Mouse (Mus musculus) forebrain, embryonic 16.5 days (tissue): ENCODE measurements at regions not wholly inside any gene's neighbourhood (a gene's known extent, or its start where the extent isn't known, plus 50 kb on each side); places are given as distances from the start of the nearest gene placed in this dataset.
A peak's percentile ranks its signal among the peaks of the same experiment; 100 is the strongest.

Experiments
- ATAC-seq: fragments of 200-750 bp; cut with Nextera tagmentation; 2 replicates; pipeline ENCODE4 v1.8.0; 2017; ENCODE audit warnings: mild to moderate bottlenecking, moderate library complexity
- H3K27ac ChIP-seq: fragments of 300-500 bp; sonication (generic); 2 replicates; pipeline ENCODE4 v1.5.1; 2014; ENCODE audit warnings: low read length, control low read depth
- H3K27me3 ChIP-seq: fragments of 300-500 bp; sonication (generic); replicated peaks from 2 replicates; pipeline ENCODE4 v1.6.1; 2014; ENCODE audit warnings: low read length; ENCODE audit not compliant: control insufficient read depth, insufficient read depth
- H3K36me3 ChIP-seq: fragments of 300-500 bp; sonication (generic); 2 replicates; pipeline ENCODE4 v1.6.1; 2014; ENCODE audit not compliant: control insufficient read depth, insufficient read depth
- H3K4me1 ChIP-seq: fragments of 300-500 bp; sonication (generic); replicated peaks from 2 replicates; pipeline ENCODE4 v1.6.1; 2014; ENCODE audit warnings: low read length; ENCODE audit not compliant: control insufficient read depth, insufficient read depth
- H3K4me2 ChIP-seq: fragments of 300-500 bp; sonication (generic); 2 replicates; pipeline ENCODE4 v1.6.1; 2014; ENCODE audit warnings: mild to moderate bottlenecking, low read length, control low read depth
- H3K4me3 ChIP-seq: fragments of 300-500 bp; sonication (generic); replicated peaks from 2 replicates; pipeline ENCODE4 v1.5.1; 2014; ENCODE audit warnings: mild to moderate bottlenecking, low read length, control low read depth
- H3K9ac ChIP-seq: fragments of 300-500 bp; sonication (generic); replicated peaks from 2 replicates; pipeline ENCODE4 v1.6.1; 2014; ENCODE audit warnings: low read depth, low read length, control low read depth
- H3K9me3 ChIP-seq: fragments of 300-500 bp; sonication (generic); 2 replicates; pipeline ENCODE4 v1.6.1; 2016; ENCODE audit warnings: low read length; ENCODE audit not compliant: control insufficient read depth
- WGBS: fragments of 180-500 bp; shearing (Covaris S2); extraction: QIAGEN DNeasy Blood & Tissue Kit; methylation state at CpG from one replicate; pipeline ENCODE4 v1.1.7; 2014; 5-methylcytosine and 5-hydroxymethylcytosine counted together

DNA sequence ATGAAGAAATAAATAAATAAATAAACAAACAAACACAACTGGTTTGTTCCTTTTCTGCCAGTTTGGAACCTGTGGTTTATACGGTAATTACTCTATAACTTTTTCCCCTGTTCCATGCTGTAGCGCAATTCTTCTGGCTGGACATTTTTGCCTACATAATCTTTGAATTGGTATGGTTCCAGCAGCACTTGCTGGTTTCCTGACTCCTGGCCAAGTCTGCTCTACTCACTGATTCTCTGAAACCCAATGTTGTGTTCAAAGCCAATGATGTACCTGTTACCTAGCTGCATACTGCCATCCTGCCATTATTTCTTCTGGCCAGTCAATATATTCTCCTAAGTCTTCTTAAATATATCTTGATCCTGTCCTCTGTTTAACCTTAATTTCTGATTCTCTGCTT lies 408.7 kb downstream of the Hace1 start:
- no peak overlapping the region for H3K4me2 ChIP-seq
- H3K9ac ChIP-seq = no peak overlapping the region
- no peak overlapping the region for H3K27ac ChIP-seq
- WGBS = 79% methylated on average over 2 of the region's 2 CpGs
- ATAC-seq = no peak
- peaks cover 9% of the 10 kb centered on the region for H3K4me1 ChIP-seq
- no peaks in the 10 kb centered on the region for H3K36me3 ChIP-seq
- H3K27me3 ChIP-seq = no peaks in the 10 kb centered on the region
- no peak overlapping the region for H3K4me3 ChIP-seq
- H3K9me3 ChIP-seq = no peaks in the 10 kb centered on the region

DNA sequence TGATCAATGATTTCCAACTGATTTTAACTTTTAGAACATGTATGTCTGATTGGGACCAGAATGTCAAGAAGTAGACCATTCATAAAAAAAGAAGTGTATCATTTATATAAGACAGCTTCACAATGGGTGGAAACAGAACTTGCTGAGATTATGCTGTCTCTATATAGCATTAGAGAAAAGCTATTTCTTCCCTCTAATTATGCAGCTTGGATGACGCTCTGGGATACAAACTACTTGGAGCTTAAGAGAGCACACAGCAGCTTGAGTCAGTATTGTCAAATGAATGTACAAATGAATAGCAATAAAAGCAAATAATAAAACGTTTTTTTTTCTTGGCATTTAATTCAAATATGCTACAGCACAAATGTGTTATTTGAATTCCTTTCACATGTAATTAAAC lies 428.7 kb downstream of the Hace1 start:
- ATAC-seq = peak; percentile 63; the same call in 1 of the 2 replicates
- Histone ChIP-seq H3K4me1 (no peaks in the 10 kb centered on the region), H3K27me3 (no peaks in the 10 kb centered on the region), H3K27ac (no peak overlapping the region), H3K9ac (no peak overlapping the region), H3K36me3 (no peaks in the 10 kb centered on the region), H3K4me2 (no peak overlapping the region), H3K4me3 (no peak overlapping the region), H3K9me3 (no peaks in the 10 kb centered on the region)
- 23% methylated on average over 2 of the region's 2 CpGs for WGBS

DNA sequence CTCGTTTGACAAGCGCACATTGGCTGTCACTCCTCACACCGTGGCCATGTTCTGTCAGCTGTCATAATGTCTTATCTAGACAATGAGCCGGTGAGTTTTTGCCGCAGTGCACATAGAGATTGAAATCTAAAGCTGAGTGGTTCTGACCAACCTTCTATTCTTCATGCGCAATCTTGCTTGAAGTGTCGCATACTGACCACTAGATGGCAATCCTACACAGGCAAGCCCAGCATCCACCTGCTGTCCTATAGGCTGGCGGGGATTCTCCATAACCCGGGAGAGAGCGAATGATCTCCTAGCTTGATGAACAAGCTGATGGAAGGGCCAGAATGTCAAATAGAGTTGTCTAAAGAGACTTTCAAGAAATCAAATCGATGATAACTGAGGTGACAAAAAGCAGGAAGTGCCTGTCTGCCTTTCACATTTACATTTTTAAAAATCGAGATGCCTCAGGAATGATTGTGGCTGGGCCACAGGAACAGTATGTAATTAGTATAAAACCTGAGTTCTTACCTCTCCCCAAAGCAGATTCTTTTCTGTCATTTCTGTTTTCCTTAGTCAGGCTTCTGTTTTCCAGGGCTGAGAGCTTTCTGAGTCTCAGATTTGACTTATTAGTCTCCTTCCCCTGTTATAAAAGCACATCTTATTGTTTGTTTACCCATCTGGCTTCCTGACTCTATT lies 434.4 kb downstream of the Hace1 start:
- no peak overlapping the region for H3K4me3 ChIP-seq
- no peaks in the 10 kb centered on the region for H3K27me3 ChIP-seq
- H3K9ac ChIP-seq = no peak overlapping the region
- H3K27ac ChIP-seq = no peak overlapping the region
- peak; percentile 90 for ATAC-seq
- no peaks in the 10 kb centered on the region for H3K36me3 ChIP-seq
- H3K9me3 ChIP-seq = no peaks in the 10 kb centered on the region
- 18% methylated on average over 12 of the region's 12 CpGs for WGBS
- peaks cover 15% of the 10 kb centered on the region for H3K4me1 ChIP-seq
- H3K4me2 ChIP-seq = peak overlapping the region; percentile 36

DNA sequence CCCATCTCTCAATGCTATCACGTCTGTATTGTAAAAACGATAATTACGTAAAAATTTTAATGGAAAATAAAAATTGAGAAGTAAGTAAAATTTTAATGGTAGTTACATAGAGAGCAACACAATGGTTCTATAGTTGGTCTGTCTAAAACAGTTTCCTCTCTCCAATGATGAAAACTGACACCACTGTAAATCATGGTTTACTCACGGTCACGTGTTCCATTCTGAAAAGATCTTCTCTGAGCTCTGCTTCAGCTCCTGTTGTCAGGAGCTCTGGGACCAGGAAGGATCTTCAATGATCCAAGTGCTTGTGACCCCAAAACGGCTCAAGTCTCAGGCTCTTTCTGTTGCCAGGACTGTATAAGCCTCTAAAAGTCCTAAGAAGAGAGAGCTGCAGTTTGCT lies 435.0 kb downstream of the Hace1 start:
- Histone ChIP-seq H3K4me3 (no peak overlapping the region), H3K27me3 (no peaks in the 10 kb centered on the region), H3K4me1 (peaks cover 15% of the 10 kb centered on the region), H3K9me3 (no peaks in the 10 kb centered on the region), H3K4me2 (no peak overlapping the region), H3K9ac (no peak overlapping the region), H3K27ac (no peak overlapping the region; the same call in 1 of the 2 replicates), H3K36me3 (no peaks in the 10 kb centered on the region)
- no peak for ATAC-seq
- WGBS = 71% methylated on average over 6 of the region's 6 CpGs

DNA sequence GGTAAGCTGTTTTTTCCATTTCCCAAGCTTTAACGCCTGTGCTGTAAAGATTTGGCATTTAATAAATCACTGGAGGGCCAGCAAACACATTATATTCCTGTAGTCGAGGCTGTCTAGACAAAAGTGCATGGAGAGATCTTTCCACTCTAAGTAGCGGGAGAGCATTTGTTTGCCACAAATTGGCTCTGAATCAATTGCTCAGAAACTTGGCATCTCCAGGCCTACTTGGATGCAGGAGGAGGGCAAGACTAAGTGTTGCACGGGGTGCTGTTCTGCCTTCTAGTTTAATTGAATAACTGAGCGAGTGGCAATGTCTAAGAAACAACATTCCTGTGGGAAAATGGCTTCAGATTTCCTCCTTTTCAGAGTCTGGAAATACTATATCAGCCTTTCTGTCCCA lies 438.7 kb downstream of the Hace1 start:
- ATAC-seq = peak; percentile 84
- 18% methylated on average over 5 of the region's 5 CpGs for WGBS
- Histone ChIP-seq H3K36me3 (no peaks in the 10 kb centered on the region), H3K4me3 (no peak overlapping the region), H3K9me3 (no peaks in the 10 kb centered on the region), H3K9ac (no peak overlapping the region), H3K4me1 (peaks cover 15% of the 10 kb centered on the region), H3K4me2 (no peak overlapping the region), H3K27ac (0 out of 2 replicates have a peak overlapping the region, but pooled peaks have one; percentile 37), H3K27me3 (no peaks in the 10 kb centered on the region)

DNA sequence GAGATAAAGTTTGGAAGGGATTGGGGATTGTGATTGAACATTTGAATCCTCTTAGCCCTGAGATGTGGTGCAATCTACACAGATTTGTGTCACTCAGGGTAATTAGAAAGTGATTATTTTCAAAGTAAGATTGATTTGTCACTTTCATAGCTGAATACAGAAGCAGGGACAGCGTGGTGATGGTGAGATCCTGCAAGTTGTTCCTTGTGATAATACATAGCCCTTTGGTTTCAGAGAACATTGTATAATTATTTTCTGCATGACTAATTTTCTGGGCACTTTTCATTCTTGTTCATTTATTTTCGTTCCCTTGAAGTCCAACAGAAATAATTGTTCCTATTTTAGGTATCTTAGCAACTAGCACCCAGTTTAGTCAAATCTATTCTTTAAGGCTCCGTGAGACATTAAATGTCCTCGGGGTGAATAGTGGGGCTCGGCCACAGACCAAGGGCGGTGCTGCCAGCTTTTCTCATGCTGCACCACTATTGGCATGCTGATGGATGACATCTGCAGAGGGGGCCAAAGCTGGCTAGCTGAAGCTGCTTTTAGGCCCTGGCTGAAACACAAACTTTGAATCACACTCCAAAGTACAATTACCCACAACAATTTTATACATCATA lies 468.0 kb downstream of the Hace1 start:
- Histone ChIP-seq H3K27me3 (no peaks in the 10 kb centered on the region), H3K4me3 (no peak overlapping the region), H3K9ac (no peak overlapping the region), H3K27ac (peak overlapping the region; percentile 54; the same call in 1 of the 2 replicates), H3K36me3 (no peaks in the 10 kb centered on the region), H3K4me2 (no peak overlapping the region), H3K4me1 (peaks cover 18% of the 10 kb centered on the region), H3K9me3 (no peaks in the 10 kb centered on the region)
- WGBS = 7% methylated on average over 6 of the region's 6 CpGs
- ATAC-seq = peak; percentile 88

DNA sequence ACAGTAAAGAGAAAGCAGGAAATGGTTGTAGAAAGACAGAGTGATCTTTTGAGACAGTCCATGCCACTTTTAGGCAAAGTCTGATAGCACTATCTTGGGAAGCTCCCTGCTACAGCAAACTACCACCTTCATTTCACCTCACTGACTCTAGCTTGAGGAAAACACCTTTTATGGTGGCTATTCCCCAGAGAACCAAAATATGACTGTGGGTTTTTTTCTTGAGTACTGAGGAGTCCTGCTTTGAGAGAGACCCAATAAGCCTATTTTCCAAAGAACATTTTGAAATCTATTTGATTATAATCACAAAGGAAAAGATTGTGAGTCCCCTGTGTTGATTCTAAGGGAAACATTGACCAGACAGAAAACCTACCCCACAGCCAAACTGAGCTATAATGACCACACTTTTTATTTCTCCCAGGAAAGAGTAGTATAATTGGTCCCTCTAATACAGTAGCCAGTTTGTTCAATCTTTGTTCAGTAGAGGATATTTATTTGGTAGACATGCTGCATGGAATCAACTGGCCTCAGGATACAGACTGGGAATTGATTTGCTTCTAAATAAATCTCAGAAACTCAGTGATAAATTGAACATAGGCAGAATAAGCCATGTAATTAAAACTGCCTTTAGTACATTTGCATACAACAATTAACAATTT lies 468.6 kb downstream of the Hace1 start:
- H3K4me1 ChIP-seq = peaks cover 18% of the 10 kb centered on the region
- H3K9me3 ChIP-seq = no peaks in the 10 kb centered on the region
- H3K27me3 ChIP-seq = no peaks in the 10 kb centered on the region
- no peaks in the 10 kb centered on the region for H3K36me3 ChIP-seq
- peak; percentile 71 for ATAC-seq
- no peak overlapping the region for H3K4me3 ChIP-seq
- no peak overlapping the region for H3K4me2 ChIP-seq
- H3K9ac ChIP-seq = no peak overlapping the region
- peak overlapping the region; percentile 54; the same call in 1 of the 2 replicates for H3K27ac ChIP-seq

DNA sequence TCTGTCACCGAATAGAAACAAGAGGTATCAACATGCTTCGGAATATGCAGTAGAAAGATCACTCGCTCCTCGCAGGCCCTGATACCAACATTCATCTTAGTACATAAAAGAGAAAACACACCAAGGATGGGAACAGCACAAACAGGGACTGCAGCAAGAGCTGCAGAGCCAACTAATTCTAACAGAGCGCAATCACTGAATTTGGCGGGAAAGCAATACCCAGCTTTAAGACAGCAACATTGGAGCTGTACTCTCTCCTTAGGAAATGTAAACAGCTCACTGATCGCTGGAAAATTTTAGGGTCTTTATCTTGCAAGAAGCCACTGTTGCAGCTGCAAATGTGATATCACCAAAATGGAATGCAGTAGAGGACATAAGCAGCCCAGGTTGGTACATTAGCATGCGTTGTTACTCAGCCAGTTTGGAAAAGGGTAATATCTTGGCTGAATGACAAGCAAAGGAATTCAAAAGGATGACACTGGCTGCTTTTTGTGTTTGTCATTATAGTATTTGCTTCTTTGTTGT lies 469.3 kb downstream of the Hace1 start:
- no peaks in the 10 kb centered on the region for H3K27me3 ChIP-seq
- H3K27ac ChIP-seq = peak overlapping the region; percentile 60
- H3K4me1 ChIP-seq = peaks cover 18% of the 10 kb centered on the region
- no peak overlapping the region for H3K9ac ChIP-seq
- 37% methylated on average over 8 of the region's 8 CpGs for WGBS
- no peaks in the 10 kb centered on the region for H3K9me3 ChIP-seq
- H3K4me3 ChIP-seq = no peak overlapping the region
- peak; percentile 43 for ATAC-seq
- 0 out of 2 replicates have a peak overlapping the region, but pooled peaks have one; percentile 9 for H3K4me2 ChIP-seq
- no peaks in the 10 kb centered on the region for H3K36me3 ChIP-seq

DNA sequence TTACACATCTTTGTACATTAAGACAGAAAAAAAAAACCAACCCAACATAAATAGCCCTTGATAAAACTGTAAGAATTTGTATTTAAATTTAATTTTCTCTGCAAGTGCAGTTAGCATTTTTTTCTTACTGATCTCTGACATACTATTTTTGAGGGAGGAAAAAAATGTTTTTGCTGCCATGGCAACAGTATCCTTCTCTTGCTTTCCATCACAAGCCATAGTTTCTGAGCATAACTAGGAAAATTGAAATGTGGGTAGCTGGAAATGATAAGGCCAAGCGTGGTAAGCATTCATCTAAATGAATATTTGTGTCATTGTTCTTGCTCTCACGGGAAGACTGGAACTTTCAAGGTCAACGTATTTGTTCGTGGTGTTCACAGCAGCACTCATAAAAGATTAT lies 470.0 kb downstream of the Hace1 start:
- H3K4me2 ChIP-seq = no peak overlapping the region
- 25% methylated on average over 4 of the region's 4 CpGs for WGBS
- peaks cover 18% of the 10 kb centered on the region for H3K4me1 ChIP-seq
- no peaks in the 10 kb centered on the region for H3K27me3 ChIP-seq
- no peak overlapping the region for H3K4me3 ChIP-seq
- H3K9me3 ChIP-seq = no peaks in the 10 kb centered on the region
- H3K36me3 ChIP-seq = no peaks in the 10 kb centered on the region
- ATAC-seq = no peak
- no peak overlapping the region for H3K9ac ChIP-seq
- peak overlapping the region; percentile 44 for H3K27ac ChIP-seq
